Mouse (Mus musculus) cerebellum, postnatal 25 days (tissue): ENCODE measurements around the gene Lims1.
"Not testable (repeated sequence)": the region's sequence is repeated elsewhere in the genome, so short reads cannot be mapped to it uniquely, and the experiment has no call there.

Experiments used
- DNase-seq, 2 experiments: peaks; one replicate each; pipeline ENCODE4 v3.0.0; 2021; ENCODE audit warnings: mixed read lengths in 2 of 2

The Lims1 gene

GRCm38 (mm10) chr10:58323028-58323991, at the start of gene Lims1:
Lims1 (plus strand) TSS chr10:58323466.
- peak; percentile 97 to 99 for DNase-seq

GRCm38 (mm10) chr10:58282238-58282637, 41.0 kb upstream of the Lims1 start:
- no peak for DNase-seq

- DNase-seq = no peak
Measured at GRCm38 (mm10) chr10:58290742-58291141, 32.5 kb upstream of the Lims1 start.

- DNase-seq = no peak
Measured at GRCm38 (mm10) chr10:58294246-58294645, 29.0 kb upstream of the Lims1 start.

- no peak for DNase-seq
Measured at GRCm38 (mm10) chr10:58295605-58296004, 27.7 kb upstream of the Lims1 start.

- no peak for DNase-seq
Measured at GRCm38 (mm10) chr10:58304996-58305395, 18.3 kb upstream of the Lims1 start.

- no peak for DNase-seq
Measured at GRCm38 (mm10) chr10:58306897-58307296, 16.4 kb upstream of the Lims1 start.

- DNase-seq = no peak
Measured at GRCm38 (mm10) chr10:58310791-58311190, 12.5 kb upstream of the Lims1 start.

GRCm38 (mm10) chr10:58312887-58313286, 10.4 kb upstream of the Lims1 start:
- DNase-seq = no peak

GRCm38 (mm10) chr10:58320881-58321280, 2.4 kb upstream of the Lims1 start:
- no peak for DNase-seq

GRCm38 (mm10) chr10:58322361-58323027, 772 bp upstream of the Lims1 start:
- no peak for DNase-seq

- DNase-seq = no peak
Measured at GRCm38 (mm10) chr10:58326271-58326670, 3.0 kb downstream of the Lims1 start.

- not testable (repeated sequence) for DNase-seq
Measured at GRCm38 (mm10) chr10:58327836-58328235, 4.6 kb downstream of the Lims1 start.

- no peak for DNase-seq
Measured at GRCm38 (mm10) chr10:58328517-58329108, 5.3 kb downstream of the Lims1 start.

- DNase-seq = no peak
Measured at GRCm38 (mm10) chr10:58330635-58331034, 7.4 kb downstream of the Lims1 start.

GRCm38 (mm10) chr10:58331741-58332140, 8.5 kb downstream of the Lims1 start:
- peak in 1 of 2 experiments; percentile 31 for DNase-seq

- no peak for DNase-seq
Measured at GRCm38 (mm10) chr10:58333414-58333813, 10.1 kb downstream of the Lims1 start.

- DNase-seq = no peak
Measured at GRCm38 (mm10) chr10:58336156-58336555, 12.9 kb downstream of the Lims1 start.

GRCm38 (mm10) chr10:58337091-58337490, 13.8 kb downstream of the Lims1 start:
- DNase-seq = not testable (repeated sequence)

- DNase-seq = no peak
Measured at GRCm38 (mm10) chr10:58338590-58338989, 15.3 kb downstream of the Lims1 start.

- no peak for DNase-seq
Measured at GRCm38 (mm10) chr10:58341685-58342084, 18.4 kb downstream of the Lims1 start.

GRCm38 (mm10) chr10:58342199-58342598, 18.9 kb downstream of the Lims1 start:
- DNase-seq = no peak

GRCm38 (mm10) chr10:58343552-58343951, 20.3 kb downstream of the Lims1 start:
- DNase-seq = no peak
